Mouse (Mus musculus): ENCODE results near the gene Syvn1. TPM values are rescaled to one million over a fixed set of nuclear protein-coding genes. Genes with fewer than 3 reads are reported as not detected.

Gene Syvn1
- total and polyA plus RNA-seq, 3 experiments = 14.3 to 55.0 TPM; not detected in 1

- peak; percentile 87 for DNase-seq (ENCODE audit: low read depth, low spot score)
- Histone ChIP-seq H3K79me2 (ENCODE audit: control insufficient read depth, insufficient read depth, low read length, poor library complexity) (peaks cover 22% of the 10 kb centered on the region), H3K27me3 (ENCODE audit: control insufficient read depth in 1 of 2, insufficient read depth in 2 of 2, low read length in 2 of 2) (no peaks in the 10 kb centered on the region), H3K27ac (ENCODE audit: control insufficient read depth, low read depth, low read length) (peak overlapping the region; percentile 94), H3K36me3 (ENCODE audit: control insufficient read depth in 1 of 2, insufficient read depth in 2 of 2, low read length in 2 of 2) (peaks cover 0 to 12% of the 10 kb centered on the region in 2 experiments; a peak in 1 of 4 replicates), H3K9ac (ENCODE audit: control insufficient read depth, low read depth, low read length, poor library complexity, severe bottlenecking) (peak overlapping the region; percentile 77), H3K9me3 (replicated peaks; ENCODE audit: insufficient read depth, low read length) (no peaks in the 10 kb centered on the region), H3K4me3 (ENCODE audit: control insufficient read depth in 1 of 2, insufficient read depth in 1 of 2, low read depth in 2 of 2, low read length in 2 of 2) (peak overlapping the region; percentile 61 to 75), H3K4me1 (ENCODE audit: control insufficient read depth in 1 of 2, insufficient read depth in 2 of 2, low read length in 2 of 2) (peaks cover 3 to 23% of the 10 kb centered on the region in 2 experiments; a peak in 3 of 4 replicates)
- TF ChIP-seq CHD2 (IDR thresholded peaks at IDR 0.05; ENCODE audit: low read length) = no peak
- TF ChIP-seq RCOR1 (IDR thresholded peaks at IDR 0.05; ENCODE audit: low read depth, low read length) = no peak
- TF ChIP-seq POLR2A (IDR thresholded peaks at IDR 0.05; ENCODE audit: control insufficient read depth in 1 of 2, insufficient read depth in 1 of 2, low read depth in 1 of 2, low read length in 2 of 2, poor library complexity in 1 of 2) = no peak; a peak in 1 of 4 replicates
- no peak; the same call in 1 of the 2 replicates for TF ChIP-seq ZMIZ1 (IDR thresholded peaks at IDR 0.05; ENCODE audit: low read depth, low read length)
- TF ChIP-seq NRF1 (IDR thresholded peaks at IDR 0.05; ENCODE audit: insufficient read depth, low read depth, low read length, poor library complexity, severe bottlenecking) = no peak
- no peak for TF ChIP-seq GABPA (IDR thresholded peaks at IDR 0.05; ENCODE audit: low read depth, low read length)
- no peak for TF ChIP-seq TAL1 (IDR thresholded peaks at IDR 0.05; ENCODE audit: low read length)
- TF ChIP-seq SMC3 (IDR thresholded peaks at IDR 0.05; ENCODE audit: low read depth, low read length) = no peak
- TF ChIP-seq MYC (IDR thresholded peaks at IDR 0.05; ENCODE audit: low read depth, low read length) = 0 out of 2 replicates have a peak, but pooled peaks have one; percentile 14
- peak; percentile 46 for TF ChIP-seq HCFC1 (IDR thresholded peaks at IDR 0.05; ENCODE audit: low read depth, low read length)
- TF ChIP-seq MAFK (IDR thresholded peaks at IDR 0.05; ENCODE audit: borderline replicate concordance, low read depth, low read length) = no peak
- no peak; a peak in 1 of 4 replicates for TF ChIP-seq EP300 (IDR thresholded peaks at IDR 0.05; ENCODE audit: low read depth in 1 of 2, low read length in 2 of 2)
- no peak for TF ChIP-seq E2F4 (IDR thresholded peaks at IDR 0.05; ENCODE audit: borderline replicate concordance, low read depth, low read length)
- TF ChIP-seq KAT2A (conservative IDR thresholded peaks at IDR 0.05; ENCODE audit: low read depth, low read length) = peak; percentile 31; the same call in 1 of the 2 replicates
- TF ChIP-seq MAZ (IDR thresholded peaks at IDR 0.05; ENCODE audit: low read depth, low read length) = peak; percentile 78; the same call in 1 of the 2 replicates
- peak; percentile 8; the same call in 1 of the 2 replicates for TF ChIP-seq GATA1 (IDR thresholded peaks at IDR 0.05; ENCODE audit: low read depth, low read length)
- no peak for TF ChIP-seq USF2 (IDR thresholded peaks at IDR 0.05; ENCODE audit: borderline replicate concordance in 1 of 2, insufficient read depth in 1 of 2, low read depth in 1 of 2, low read length in 2 of 2)
- TF ChIP-seq ZC3H11A (IDR thresholded peaks at IDR 0.05; ENCODE audit: low read depth, low read length) = no peak
- TF ChIP-seq ELF1 (IDR thresholded peaks at IDR 0.05; ENCODE audit: low read depth, low read length) = no peak
- TF ChIP-seq POLR2AphosphoS5 (IDR thresholded peaks at IDR 0.05; ENCODE audit: borderline replicate concordance, low read depth, low read length) = no peak
- no peak for TF ChIP-seq UBTF (IDR thresholded peaks at IDR 0.05; ENCODE audit: borderline replicate concordance, insufficient read depth, low read depth, low read length)
- no peak for TF ChIP-seq MEF2A (IDR thresholded peaks at IDR 0.05; ENCODE audit: extremely low read depth, insufficient replicate concordance, low read depth, low read length, poor library complexity, severe bottlenecking)
- no peak for TF ChIP-seq ETS1 (IDR thresholded peaks at IDR 0.05; ENCODE audit: low read depth, low read length)
- no peak for TF ChIP-seq BHLHE40 (IDR thresholded peaks at IDR 0.05; ENCODE audit: borderline replicate concordance, low read depth, low read length)
- TF ChIP-seq CHD1 (IDR thresholded peaks at IDR 0.05; ENCODE audit: low read depth, low read length) = peak; percentile 53; the same call in 1 of the 2 replicates
- peak; percentile 1; the same call in 1 of the 2 replicates for TF ChIP-seq RAD21 (IDR thresholded peaks at IDR 0.05; ENCODE audit: low read depth, low read length)
- no peak for TF ChIP-seq POLR2AphosphoS2 (IDR thresholded peaks at IDR 0.05; ENCODE audit: low read length)
- TF ChIP-seq JUND (IDR thresholded peaks at IDR 0.05; ENCODE audit: low read depth, low read length) = no peak
- peak in 1 of 3 experiments; percentile 11; a peak in 1 of 6 replicates for TF ChIP-seq CTCF (IDR thresholded peaks at IDR 0.05 in 2 of 3, conservative IDR thresholded peaks at IDR 0.05 in 1 of 3; ENCODE audit: control insufficient read depth in 1 of 3, insufficient read depth in 1 of 3, low read depth in 2 of 3, low read length in 3 of 3, poor library complexity in 1 of 3, severe bottlenecking in 1 of 3)
- no peak for TF ChIP-seq USF1 (IDR thresholded peaks at IDR 0.05; ENCODE audit: low read depth, low read length)
- no peak; the same call in 1 of the 2 replicates for TF ChIP-seq TBP (IDR thresholded peaks at IDR 0.05; ENCODE audit: low read depth, low read length)
- no peak; the same call in 1 of the 2 replicates for TF ChIP-seq SIN3A (IDR thresholded peaks at IDR 0.05; ENCODE audit: low read length)
- no peak; the same call in 1 of the 2 replicates for TF ChIP-seq MXI1 (IDR thresholded peaks at IDR 0.05; ENCODE audit: low read depth, low read length)
- TF ChIP-seq MAX (IDR thresholded peaks at IDR 0.05; ENCODE audit: low read length) = peak; percentile 40
These were observed 746 bp upstream of the Syvn1 start for GRCm38 (mm10) chr19:6045366-6046293.
